12 mouse cellular contexts compared by ENCODE assay signal in genomic region chr9:10663101-10663500, GRCm38 (mm10).
DNase-seq lines count a peak whose midpoint lies in the region; ATAC-seq and TF ChIP-seq lines count a peak whose summit lies in the region.
"Had no signal": no experiment of that assay in that cellular context is flagged by ENCODE, and none has a peak within 500 bp of the region (broad histone marks: within the 10 kb centered on the region; RNA-seq: fewer than 3 reads in every experiment).

No protein-coding gene starts in this region.

- TF ChIP-seq CTCF in left cerebral cortex, adult 2 months (IDR thresholded peaks at IDR 0.05) = no peak

- WGBS in heart, embryonic 12.5 days = 47% methylated on average over 2 of the region's 2 CpGs

- H3K36me3 ChIP-seq in heart, embryonic 12.5 days = no peaks in the 10 kb centered on the region
- H3K36me3 ChIP-seq: liver, embryonic 13.5 days had no signal

- no peak overlapping the region for H3K27ac ChIP-seq in left cerebral cortex, adult 2 months
- no peak overlapping the region for H3K27ac ChIP-seq in heart, embryonic 12.5 days (ENCODE audit: poor library complexity, severe bottlenecking)
- H3K27ac ChIP-seq: liver, embryonic 13.5 days had no signal

- no peak overlapping the region for H3K4me3 ChIP-seq in left cerebral cortex, adult 2 months
- H3K4me3 ChIP-seq in heart, embryonic 12.5 days = no peak overlapping the region
- H3K4me3 ChIP-seq: liver, embryonic 13.5 days had no signal

- intact Hi-C loops in left cerebral cortex, adult 2 months (cut with DNase I) = no loop called here

- no peak overlapping the region for H3K4me2 ChIP-seq in heart, embryonic 12.5 days
- H3K4me2 ChIP-seq: liver, embryonic 13.5 days had no signal

- no peaks in the 10 kb centered on the region for H3K9me3 ChIP-seq in heart, embryonic 12.5 days (replicated peaks)
- H3K9me3 ChIP-seq: liver, embryonic 13.5 days had no signal

- peak; percentile 2 for DNase-seq in cerebellum, adult 11-12 months
- DNase-seq in cerebellum, adult 9-10 months = no peak
- DNase-seq in retina, postnatal 1 day = peak; percentile 7
- no peak for DNase-seq in retina, embryonic 14.5 days (ENCODE audit: low spot score)
- peak; percentile 40 to 46 for DNase-seq in left cerebral cortex, adult 2 months (ENCODE audit: extremely low spot score in 1 of 2, low spot score in 2 of 2)
- no peak for DNase-seq in testis, postnatal 10 days (ENCODE audit: low spot score)
- DNase-seq: adrenal gland, adult 8-10 months; kidney, postnatal 14 days; liver, embryonic 13.5 days; thymus, postnatal 36 days had no signal

- no peaks in the 10 kb centered on the region for H3K27me3 ChIP-seq in heart, embryonic 12.5 days (replicated peaks)
- H3K27me3 ChIP-seq: liver, embryonic 13.5 days had no signal

- H3K9ac ChIP-seq in heart, embryonic 12.5 days = no peak overlapping the region
- H3K9ac ChIP-seq: liver, embryonic 13.5 days had no signal

- no peaks in the 10 kb centered on the region; the same call in 1 of the 2 replicates for H3K4me1 ChIP-seq in heart, embryonic 12.5 days (replicated peaks)
- H3K4me1 ChIP-seq: liver, embryonic 13.5 days had no signal

- no peak for ATAC-seq in activated CD4-positive, CD25-positive, alpha-beta regulatory T cell, adult 4 months
- ATAC-seq in heart, embryonic 12.5 days (ENCODE audit: insufficient number of reproducible peaks, low FRiP score) = no peak

Comparison
In these comparisons a context has a peak if more than half of its experiments do, and no peak if none do; other contexts are left out.
1. DNase-seq: peak in cerebellum, adult 11-12 months (single experiment), retina, postnatal 1 day (single experiment) and left cerebral cortex, adult 2 months (2 of 2); none in cerebellum, adult 9-10 months (single experiment), retina, embryonic 14.5 days (single experiment) and testis, postnatal 10 days (single experiment).